Mouse (Mus musculus): ENCODE measurements around the gene Ube2s. TPM values are rescaled to one million over a fixed set of nuclear protein-coding genes. Genes with fewer than 3 reads are reported as not detected.

The Ube2s gene
- polyA plus RNA-seq, 1 experiment from 2014 or later = 198 TPM

DNA sequence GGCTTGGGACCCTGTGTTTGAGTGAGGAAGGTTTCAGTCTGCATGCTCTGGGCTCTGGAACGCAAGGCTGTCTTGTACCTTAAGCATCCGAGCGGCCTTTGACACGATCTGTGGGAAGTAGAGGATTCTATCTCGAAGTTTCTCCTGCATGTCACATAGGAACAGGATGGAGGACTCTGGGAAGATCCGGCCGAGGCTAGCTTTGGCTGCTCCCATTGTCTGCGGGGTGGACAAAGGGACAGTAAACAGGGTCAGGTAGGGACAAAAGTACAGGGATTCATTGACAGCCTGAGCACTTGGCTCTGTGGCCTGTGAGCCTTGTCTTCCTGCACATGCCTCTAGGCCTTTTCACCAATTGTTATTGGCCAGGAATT, 38.9 kb upstream of the Ube2s start:
- ATAC-seq (replicated peaks; ENCODE audit: low FRiP score, low read depth) = no peak
- Histone ChIP-seq H3K9ac (ENCODE audit: low read depth, low read length) (no peak overlapping the region), H3K36me3 (ENCODE audit: insufficient read depth, low read length) (no peaks in the 10 kb centered on the region), H3K4me2 (ENCODE audit: low read length) (no peak overlapping the region), H3K4me1 (replicated peaks; ENCODE audit: insufficient read depth, low read length) (no peaks in the 10 kb centered on the region), H3K4me3 (replicated peaks; ENCODE audit: low read depth, low read length) (no peak overlapping the region), H3K27me3 (ENCODE audit: insufficient read depth, low read length) (no peaks in the 10 kb centered on the region), H3K9me3 (replicated peaks; ENCODE audit: low read length) (no peaks in the 10 kb centered on the region), H3K27ac (no peak overlapping the region)
- 78% methylated on average over 8 of the region's 8 CpGs for WGBS
- DNase-seq (ENCODE audit: low spot score) = no peak
- TF ChIP-seq CTCF (IDR thresholded peaks at IDR 0.05; ENCODE audit: low read depth) = no peak

DNA sequence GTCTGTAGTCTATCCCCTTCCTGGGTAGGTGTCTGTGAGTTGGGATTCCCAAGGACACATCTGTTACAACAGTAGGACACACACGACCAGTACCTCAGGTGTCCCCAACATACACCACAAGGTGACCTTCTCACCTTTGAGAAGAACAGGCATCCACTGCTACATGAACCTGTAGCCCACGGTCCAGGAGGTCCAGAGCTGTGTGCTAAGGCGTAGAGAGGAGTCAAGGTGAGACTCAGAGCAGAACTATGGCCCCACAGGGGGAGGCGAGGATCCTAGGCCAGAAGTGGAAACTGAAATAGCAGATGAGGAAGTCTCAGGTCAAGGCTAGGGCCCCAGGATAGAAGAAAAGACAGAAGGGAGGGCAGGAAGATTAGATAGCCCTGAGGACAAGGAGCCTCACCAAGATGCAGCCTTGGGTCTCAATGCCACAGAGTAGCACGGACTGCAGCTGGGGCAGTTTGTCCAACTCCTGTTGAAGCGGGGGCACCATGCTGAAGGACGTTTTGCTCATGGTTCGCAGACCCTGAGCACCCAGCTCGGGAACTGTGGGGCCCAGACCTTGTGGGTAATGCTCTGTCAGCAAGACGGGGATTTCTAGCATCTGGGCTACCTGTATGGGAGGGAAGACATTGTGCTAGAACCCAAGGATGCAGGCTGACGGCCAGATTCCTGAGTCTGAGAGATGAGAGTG, 38.4 kb upstream of the Ube2s start:
- Histone ChIP-seq H3K9me3 (replicated peaks; ENCODE audit: low read length) (no peaks in the 10 kb centered on the region), H3K4me1 (replicated peaks; ENCODE audit: insufficient read depth, low read length) (no peaks in the 10 kb centered on the region)
- no peak for TF ChIP-seq CTCF (IDR thresholded peaks at IDR 0.05; ENCODE audit: low read depth)

DNA sequence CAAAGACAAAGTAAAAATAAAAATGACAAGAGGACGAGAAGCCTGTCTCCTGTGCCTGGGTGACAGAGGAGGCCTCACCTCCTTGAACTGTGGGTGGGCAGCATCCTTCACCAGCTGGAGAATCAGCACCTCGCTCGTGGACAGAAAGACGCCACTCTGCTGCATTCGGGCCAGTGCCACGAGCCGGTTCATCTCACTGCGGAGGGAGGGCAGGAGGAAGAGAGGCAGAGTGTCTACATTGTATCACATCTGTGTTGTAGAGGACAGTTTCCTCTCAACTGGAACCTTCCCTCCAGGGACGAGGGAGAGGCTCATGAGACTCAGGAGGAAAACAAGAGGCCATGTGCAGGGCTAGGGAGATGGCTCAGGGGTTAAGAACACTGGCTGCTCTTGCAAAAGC, 37.0 kb upstream of the Ube2s start:
- Histone ChIP-seq H3K27me3 (ENCODE audit: insufficient read depth, low read length) (peaks cover 2% of the 10 kb centered on the region), H3K4me1 (replicated peaks; ENCODE audit: insufficient read depth, low read length) (peaks cover 5% of the 10 kb centered on the region; the same call in 1 of the 2 replicates), H3K9ac (ENCODE audit: low read depth, low read length) (no peak overlapping the region), H3K27ac (no peak overlapping the region), H3K4me2 (ENCODE audit: low read length) (no peak overlapping the region), H3K9me3 (replicated peaks; ENCODE audit: low read length) (no peaks in the 10 kb centered on the region), H3K4me3 (replicated peaks; ENCODE audit: low read depth, low read length) (no peak overlapping the region), H3K36me3 (ENCODE audit: insufficient read depth, low read length) (no peaks in the 10 kb centered on the region)
- no peak for TF ChIP-seq CTCF (IDR thresholded peaks at IDR 0.05; ENCODE audit: low read depth)
- WGBS = 50% methylated on average over 9 of the region's 9 CpGs
- DNase-seq (ENCODE audit: low spot score) (no peak), ATAC-seq (replicated peaks; ENCODE audit: low FRiP score, low read depth) (no peak)

More for the DNA sequence above, 38.4 kb upstream of the Ube2s start:
- H3K4me3 ChIP-seq (replicated peaks; ENCODE audit: low read depth, low read length) = no peak overlapping the region
- H3K9ac ChIP-seq (ENCODE audit: low read depth, low read length) = no peak overlapping the region
- DNase-seq (ENCODE audit: low spot score) = no peak
- no peaks in the 10 kb centered on the region for H3K36me3 ChIP-seq (ENCODE audit: insufficient read depth, low read length)
- ATAC-seq (replicated peaks; ENCODE audit: low FRiP score, low read depth) = no peak
- H3K4me2 ChIP-seq (ENCODE audit: low read length) = no peak overlapping the region
- no peaks in the 10 kb centered on the region for H3K27me3 ChIP-seq (ENCODE audit: insufficient read depth, low read length)
- WGBS = 84% methylated on average over 11 of the region's 11 CpGs
- H3K27ac ChIP-seq = no peak overlapping the region

DNA sequence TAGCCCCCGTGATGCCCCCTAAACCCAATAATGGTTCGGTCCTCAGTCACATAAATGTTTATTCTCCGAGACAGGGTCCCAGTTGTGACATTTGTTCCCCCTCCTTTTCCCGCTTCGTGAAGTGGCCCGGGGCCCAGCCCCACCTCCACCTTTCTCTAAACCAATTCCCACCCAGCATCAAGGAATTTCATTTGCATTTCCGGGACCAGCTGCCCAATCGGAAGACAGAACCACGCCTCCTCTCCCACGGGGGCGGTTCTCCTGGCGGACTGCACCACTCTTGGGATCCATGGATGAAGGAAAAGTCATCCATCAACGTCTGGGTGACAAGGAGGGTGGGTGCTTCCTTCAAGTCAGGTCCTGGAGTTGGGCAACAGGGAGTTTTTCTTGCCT, 32.5 kb upstream of the Ube2s start:
- WGBS = 0% methylated on average over 13 of the region's 13 CpGs
- H3K4me2 ChIP-seq (ENCODE audit: low read length) = peak overlapping the region; percentile 85
- peak overlapping the region; percentile 40 for H3K4me3 ChIP-seq (replicated peaks; ENCODE audit: low read depth, low read length)
- no peaks in the 10 kb centered on the region for H3K9me3 ChIP-seq (replicated peaks; ENCODE audit: low read length)
- peak; percentile 87 for ATAC-seq (replicated peaks; ENCODE audit: low FRiP score, low read depth)
- 0 out of 2 replicates have a peak overlapping the region, but pooled peaks have one; percentile 31 for H3K9ac ChIP-seq (ENCODE audit: low read depth, low read length)
- peaks cover 21% of the 10 kb centered on the region for H3K4me1 ChIP-seq (replicated peaks; ENCODE audit: insufficient read depth, low read length)
- peak; percentile 94 for DNase-seq (ENCODE audit: low spot score)
- peaks cover 26% of the 10 kb centered on the region for H3K27me3 ChIP-seq (ENCODE audit: insufficient read depth, low read length)
- H3K36me3 ChIP-seq (ENCODE audit: insufficient read depth, low read length) = no peaks in the 10 kb centered on the region
- no peak overlapping the region for H3K27ac ChIP-seq
- no peak for TF ChIP-seq CTCF (IDR thresholded peaks at IDR 0.05; ENCODE audit: low read depth)

- peak within 1 kb of the TSS; percentile 40 for H3K4me3 ChIP-seq (replicated peaks; ENCODE audit: low read depth, low read length)
- H3K27me3 ChIP-seq (ENCODE audit: insufficient read depth, low read length) = peaks cover 26% of the 10 kb centered on the region
- TF ChIP-seq CTCF (IDR thresholded peaks at IDR 0.05; ENCODE audit: low read depth) = no peak
- ATAC-seq (replicated peaks; ENCODE audit: low FRiP score, low read depth) = peak; percentile 40; the same call in 1 of the 2 replicates
- under 1% methylated on average over 41 of the region's 41 CpGs for WGBS
- 0 out of 2 replicates have a peak within 1 kb of the TSS, but pooled peaks have one; percentile 31 for H3K9ac ChIP-seq (ENCODE audit: low read depth, low read length)
- peaks cover 21% of the 10 kb centered on the region for H3K4me1 ChIP-seq (replicated peaks; ENCODE audit: insufficient read depth, low read length)
- H3K36me3 ChIP-seq (ENCODE audit: insufficient read depth, low read length) = no peaks in the 10 kb centered on the region
- no peaks in the 10 kb centered on the region for H3K9me3 ChIP-seq (replicated peaks; ENCODE audit: low read length)
- H3K4me2 ChIP-seq (ENCODE audit: low read length) = peak within 1 kb of the TSS; percentile 85
- DNase-seq (ENCODE audit: low spot score) = no peak
- H3K27ac ChIP-seq = no peak within 1 kb of the TSS
These were observed 32.0 kb upstream of the Ube2s start, which contains the start of gene Shisa7 for GRCm38 (mm10) chr7:4844245-4844916. Gene Shisa7, minus strand, starts transcription at chr7:4844696.

- Histone ChIP-seq H3K4me1 (replicated peaks; ENCODE audit: insufficient read depth, low read length) (peaks cover 21% of the 10 kb centered on the region), H3K27ac (no peak overlapping the region), H3K36me3 (ENCODE audit: insufficient read depth, low read length) (no peaks in the 10 kb centered on the region), H3K4me3 (replicated peaks; ENCODE audit: low read depth, low read length) (peak overlapping the region; percentile 40), H3K9me3 (replicated peaks; ENCODE audit: low read length) (no peaks in the 10 kb centered on the region), H3K27me3 (ENCODE audit: insufficient read depth, low read length) (peaks cover 26% of the 10 kb centered on the region), H3K9ac (ENCODE audit: low read depth, low read length) (0 out of 2 replicates have a peak overlapping the region, but pooled peaks have one; percentile 31), H3K4me2 (ENCODE audit: low read length) (peak overlapping the region; percentile 85)
- no peak for ATAC-seq (replicated peaks; ENCODE audit: low FRiP score, low read depth)
- WGBS = 1% methylated on average over 34 of the region's 34 CpGs
- no peak for TF ChIP-seq CTCF (IDR thresholded peaks at IDR 0.05; ENCODE audit: low read depth)
- DNase-seq (ENCODE audit: low spot score) = no peak
These were observed 31.3 kb upstream of the Ube2s start for GRCm38 (mm10) chr7:4843604-4844244.
